Mouse (Mus musculus): Measurements from ENCODE around the gene Zfhx3.
A peak's percentile ranks its signal among the peaks of the same experiment; 100 is the strongest.

Gene Zfhx3

GRCm38 (mm10) chr8:108608678-108609077, 666.2 kb downstream of the Zfhx3 start:
- no peak for DNase-seq

- DNase-seq: no peak
These were observed 666.7 kb downstream of the Zfhx3 start for GRCm38 (mm10) chr8:108609114-108609513.

GRCm38 (mm10) chr8:108611141-108611674, 668.8 kb downstream of the Zfhx3 start:
- no peak for DNase-seq

- DNase-seq: peak; percentile 29
These were observed 669.5 kb downstream of the Zfhx3 start for GRCm38 (mm10) chr8:108611792-108612413.

- DNase-seq: peak; percentile 21
These were observed 670.4 kb downstream of the Zfhx3 start for GRCm38 (mm10) chr8:108612815-108613214.

GRCm38 (mm10) chr8:108613280-108613679, 670.8 kb downstream of the Zfhx3 start:
- no peak for DNase-seq

- DNase-seq: no peak
These were observed 678.9 kb downstream of the Zfhx3 start for GRCm38 (mm10) chr8:108621296-108621695.

- DNase-seq: no peak
These were observed 681.2 kb downstream of the Zfhx3 start for GRCm38 (mm10) chr8:108623660-108624059.

GRCm38 (mm10) chr8:108625571-108626120, 683.2 kb downstream of the Zfhx3 start:
- no peak for DNase-seq

GRCm38 (mm10) chr8:108631069-108631468, 688.6 kb downstream of the Zfhx3 start:
- DNase-seq: no peak

- no peak for DNase-seq
These were observed 691.8 kb downstream of the Zfhx3 start for GRCm38 (mm10) chr8:108634282-108634681.

GRCm38 (mm10) chr8:108637887-108638286, 695.4 kb downstream of the Zfhx3 start:
- DNase-seq: no peak

GRCm38 (mm10) chr8:108645660-108646059, 703.2 kb downstream of the Zfhx3 start:
- DNase-seq: no peak

- DNase-seq: peak; percentile 62
These were observed 705.1 kb downstream of the Zfhx3 start for GRCm38 (mm10) chr8:108647556-108647955.

- DNase-seq: no peak
These were observed 706.5 kb downstream of the Zfhx3 start for GRCm38 (mm10) chr8:108648993-108649392.

GRCm38 (mm10) chr8:108650837-108651236, 708.4 kb downstream of the Zfhx3 start:
- peak; percentile 22 for DNase-seq

- DNase-seq: no peak
These were observed 719.1 kb downstream of the Zfhx3 start for GRCm38 (mm10) chr8:108661486-108662093.

- no peak for DNase-seq
These were observed 720.3 kb downstream of the Zfhx3 start for GRCm38 (mm10) chr8:108662766-108663165.

GRCm38 (mm10) chr8:108671939-108672515, 729.6 kb downstream of the Zfhx3 start:
- no peak for DNase-seq

- no peak for DNase-seq
These were observed 732.6 kb downstream of the Zfhx3 start for GRCm38 (mm10) chr8:108675001-108675525.

- DNase-seq: no peak
These were observed 747.2 kb downstream of the Zfhx3 start for GRCm38 (mm10) chr8:108689694-108690093.

GRCm38 (mm10) chr8:108690576-108691455, 748.4 kb downstream of the Zfhx3 start:
- DNase-seq: no peak
